Mouse (Mus musculus): ENCODE data around the gene Tshz2. TPM values are rescaled to one million over a fixed set of nuclear protein-coding genes. Genes with fewer than 3 reads are reported as not detected.

The Tshz2 gene
- polyA plus RNA-seq, 1 experiment, result 48.6 TPM

DNA sequence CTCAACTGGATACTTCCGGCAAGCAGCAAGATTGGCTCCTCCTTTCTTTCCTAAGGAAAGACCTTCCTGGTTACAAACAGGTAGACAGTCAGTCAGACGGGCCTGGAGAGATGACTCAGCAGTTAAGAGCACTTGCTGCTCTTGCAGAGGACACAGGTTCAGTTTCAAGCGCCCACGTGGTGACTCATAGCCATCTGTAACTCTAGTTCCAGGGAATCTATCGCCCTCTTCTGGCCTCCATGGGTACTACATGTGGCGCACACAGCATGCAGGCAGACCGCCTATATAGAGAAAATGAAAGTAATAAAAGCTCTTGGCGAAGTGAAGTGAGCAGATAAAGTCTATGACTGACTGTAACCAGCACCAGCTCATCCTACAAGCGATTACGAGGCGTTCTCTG lies 413.1 kb downstream of the Tshz2 start:
- no peak for DNase-seq (ENCODE audit: low read depth)

DNA sequence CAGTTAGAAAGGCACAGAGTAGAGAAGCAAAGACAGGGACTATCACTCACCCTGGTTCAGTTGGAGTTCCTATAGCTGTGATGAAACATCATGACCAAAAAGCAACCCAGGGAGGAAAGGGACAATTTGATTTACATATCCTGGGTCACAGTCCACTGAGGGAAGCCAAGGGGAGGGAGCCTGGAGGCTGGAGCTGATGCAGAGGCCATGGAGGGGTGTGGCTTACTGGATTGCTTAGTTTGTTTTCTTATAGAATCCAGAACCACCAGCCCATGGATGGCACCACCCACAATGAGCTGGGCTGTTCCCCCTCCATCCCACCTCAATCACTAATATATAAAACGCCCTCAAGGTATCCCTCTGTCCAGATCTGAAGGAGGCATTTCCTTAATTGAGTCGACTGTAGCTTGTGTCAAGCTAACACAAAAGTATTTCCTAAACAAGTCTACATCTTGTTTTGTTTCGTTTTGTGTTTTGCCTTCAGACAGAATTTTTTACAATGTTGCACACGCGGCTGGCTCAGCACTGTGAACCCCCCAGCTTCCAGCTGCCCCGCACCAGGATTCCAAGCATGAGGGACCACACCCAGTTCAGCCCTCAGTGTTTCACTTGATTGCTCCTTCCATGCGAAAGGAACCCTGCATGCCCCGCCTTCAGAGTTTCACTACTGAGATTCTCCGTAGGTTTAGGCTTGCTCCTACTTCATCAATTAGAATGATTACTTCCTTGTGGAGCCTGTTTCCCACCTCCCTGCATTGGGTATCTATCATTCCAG lies 413.7 kb downstream of the Tshz2 start:
- DNase-seq (ENCODE audit: low read depth), result no peak

DNA sequence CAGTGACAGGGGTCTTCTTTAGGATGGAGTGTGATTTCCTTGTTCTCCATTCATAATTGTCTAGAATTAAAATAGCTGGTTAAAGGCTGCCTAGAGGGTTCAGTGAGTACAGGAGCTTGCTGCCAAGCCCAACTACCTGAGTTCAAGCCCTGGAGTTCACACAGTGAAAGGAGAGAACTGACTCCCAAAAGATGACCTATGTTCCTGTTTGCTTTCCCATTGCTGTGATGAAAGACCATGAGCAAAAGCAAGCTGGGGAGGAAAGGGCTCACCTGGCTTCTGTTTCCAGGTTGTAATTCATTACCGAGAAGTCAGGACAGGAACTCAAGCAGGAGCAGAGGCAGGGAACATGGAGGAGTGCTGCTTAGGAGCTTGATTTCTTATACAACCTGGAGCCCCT lies 416.0 kb downstream of the Tshz2 start:
- no peak for DNase-seq (ENCODE audit: low read depth)

DNA sequence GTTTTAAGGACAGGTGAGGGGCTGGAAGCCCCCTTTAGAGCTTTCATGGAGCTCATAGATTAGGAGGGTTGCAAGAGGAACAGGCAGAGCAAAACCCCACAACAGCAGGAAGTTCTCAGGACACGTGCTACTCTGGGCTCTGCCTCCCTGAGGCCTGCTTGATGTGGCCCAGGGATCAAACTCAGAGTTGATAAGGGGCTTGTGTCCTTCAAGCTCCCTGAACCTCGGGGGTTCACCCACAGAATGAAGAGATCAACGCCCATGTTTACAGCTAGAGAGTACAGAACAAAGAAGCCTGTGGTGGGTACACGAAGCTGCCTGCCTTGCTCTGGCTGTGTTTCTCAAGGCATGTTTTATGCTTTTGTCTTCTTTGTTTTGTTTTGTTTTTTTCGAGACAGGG lies 417.8 kb downstream of the Tshz2 start:
- DNase-seq (ENCODE audit: low read depth), result no peak

DNA sequence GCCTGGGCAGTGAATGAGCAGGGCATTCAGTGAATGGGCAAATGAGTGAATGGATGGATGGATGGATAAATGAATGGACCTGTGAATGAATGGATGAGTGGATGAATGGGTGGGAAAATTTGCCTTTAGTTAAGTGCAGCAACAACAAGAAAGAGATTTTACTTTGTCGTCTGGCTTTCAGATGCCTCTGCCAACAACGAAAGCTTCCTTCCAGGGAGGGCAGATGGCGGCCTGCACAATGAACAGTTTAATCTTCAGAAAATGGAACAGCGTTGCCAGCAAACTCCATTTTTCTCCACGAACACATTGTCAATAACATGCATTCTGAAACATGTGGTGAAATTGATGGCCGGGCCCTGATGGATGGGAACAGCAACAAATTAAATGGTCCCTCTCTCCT lies 418.6 kb downstream of the Tshz2 start:
- no peak for DNase-seq (ENCODE audit: low read depth)

DNA sequence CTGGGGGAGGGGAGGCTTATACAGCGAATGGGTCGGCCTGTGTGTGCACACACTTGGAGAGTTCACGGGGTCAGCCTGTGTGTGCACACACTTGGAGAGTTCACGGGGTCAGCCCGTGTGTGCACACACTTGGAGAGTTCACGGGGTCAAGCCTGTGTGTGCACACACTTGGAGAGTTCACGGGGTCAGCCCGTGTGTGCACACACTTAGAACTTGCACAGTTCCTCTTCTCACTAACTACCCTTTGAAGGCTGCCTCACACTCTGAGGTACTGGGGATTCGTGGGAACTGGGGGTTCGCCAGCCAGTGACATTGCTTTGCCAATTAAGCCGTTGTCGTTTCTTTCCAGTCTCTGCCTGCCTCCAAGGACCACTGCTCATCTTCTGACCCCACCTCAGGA lies 422.1 kb downstream of the Tshz2 start:
- DNase-seq (ENCODE audit: low read depth), result no peak

DNA sequence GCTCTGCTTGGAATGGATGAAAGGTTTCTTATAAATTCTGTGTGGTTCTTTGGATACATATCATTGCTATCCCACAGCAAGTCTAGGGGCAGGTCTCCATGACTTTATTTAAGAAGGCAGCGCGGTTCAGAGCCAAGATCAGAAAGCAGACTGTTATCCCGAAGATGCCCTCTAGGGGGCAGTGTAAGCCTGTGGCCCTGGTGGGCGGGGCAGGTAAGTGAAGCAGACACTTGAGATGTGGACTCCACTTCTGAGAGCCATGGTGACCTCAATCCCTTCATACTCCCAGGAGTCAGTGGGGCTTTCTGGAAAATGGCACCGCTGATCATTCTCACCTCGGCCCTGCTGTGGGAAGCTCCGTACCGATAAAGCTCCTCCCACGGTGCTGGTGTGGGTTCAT lies 422.6 kb downstream of the Tshz2 start:
- no peak for DNase-seq (ENCODE audit: low read depth)

DNA sequence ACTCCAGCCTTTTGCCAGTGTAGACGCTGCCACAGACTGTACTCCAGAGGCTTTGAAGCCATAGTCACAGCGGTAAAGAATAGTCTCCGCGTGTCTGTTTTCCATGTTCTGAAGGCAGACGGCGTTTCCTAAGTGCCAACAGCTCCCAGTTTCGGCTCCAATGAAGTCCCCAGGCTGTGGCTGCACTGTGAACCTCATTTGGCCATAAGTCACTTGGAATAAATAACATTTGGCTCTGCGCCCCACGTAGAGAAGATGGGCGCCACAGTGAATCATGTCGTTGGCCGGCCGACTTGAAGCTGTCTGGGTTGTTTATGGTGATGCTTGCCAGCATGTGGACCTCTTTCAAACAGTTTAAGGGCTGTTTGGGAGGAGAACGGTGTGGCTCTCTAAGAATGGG lies 426.0 kb downstream of the Tshz2 start:
- no peak for DNase-seq (ENCODE audit: low read depth)

DNA sequence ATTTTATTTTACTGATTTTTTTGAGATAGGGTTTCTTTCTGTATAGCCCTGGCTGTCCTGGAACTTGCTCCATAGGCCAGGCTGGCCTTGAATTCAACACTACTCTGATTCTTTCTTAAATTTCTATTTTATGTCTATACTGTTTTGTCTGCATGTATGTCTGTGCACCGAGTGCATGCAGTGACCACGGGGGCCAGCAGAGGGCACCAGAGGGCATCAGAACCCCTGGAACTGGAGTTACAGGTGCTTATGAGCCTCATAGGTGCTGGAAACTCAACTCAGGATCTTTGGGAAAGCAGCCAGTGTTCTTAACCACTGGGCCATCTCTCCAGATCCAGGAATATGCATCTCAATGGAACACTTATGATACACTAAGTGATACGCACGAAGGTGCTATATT lies 427.3 kb downstream of the Tshz2 start:
- DNase-seq (ENCODE audit: low read depth), result no peak

DNA sequence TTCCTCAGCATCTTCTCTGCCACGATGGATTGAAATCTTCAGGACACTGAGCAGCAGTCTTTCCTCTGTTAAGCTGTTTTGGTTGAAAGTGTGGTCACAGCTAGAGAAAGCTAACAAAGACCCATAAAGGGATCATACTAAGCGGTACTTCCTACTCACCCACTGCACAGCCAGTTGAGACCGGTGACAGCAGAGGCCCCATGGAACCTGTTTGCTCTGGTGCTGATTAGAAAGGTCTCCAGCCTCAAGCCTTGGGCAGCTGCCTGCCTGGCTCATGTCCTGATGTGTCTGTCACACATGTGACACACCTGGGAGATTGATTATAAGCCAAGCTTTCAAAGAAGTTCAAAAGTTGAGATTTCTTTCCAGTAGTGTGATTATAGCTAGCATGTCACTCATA lies 429.6 kb downstream of the Tshz2 start:
- DNase-seq (ENCODE audit: low read depth), result no peak

DNA sequence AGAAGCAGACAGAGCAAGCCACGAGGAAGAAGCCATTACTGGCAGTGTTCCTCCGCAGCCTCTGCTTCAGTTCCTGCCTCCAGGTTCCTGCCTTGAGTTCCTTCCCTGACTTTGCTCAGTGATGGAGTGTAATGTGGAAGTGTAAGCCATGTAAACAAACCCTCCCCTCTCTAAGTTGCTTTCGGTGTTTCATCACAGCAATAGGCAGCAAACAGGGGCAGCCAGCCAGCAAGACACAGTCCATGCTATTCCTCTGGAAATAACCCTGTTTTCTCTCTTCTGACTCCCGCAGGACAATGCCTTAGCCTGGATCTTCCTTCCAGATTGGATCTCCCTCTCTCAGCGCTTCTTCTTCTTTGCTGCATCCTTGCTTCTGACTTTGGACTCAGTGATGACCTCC lies 437.2 kb downstream of the Tshz2 start:
- DNase-seq (ENCODE audit: low read depth), result no peak

DNA sequence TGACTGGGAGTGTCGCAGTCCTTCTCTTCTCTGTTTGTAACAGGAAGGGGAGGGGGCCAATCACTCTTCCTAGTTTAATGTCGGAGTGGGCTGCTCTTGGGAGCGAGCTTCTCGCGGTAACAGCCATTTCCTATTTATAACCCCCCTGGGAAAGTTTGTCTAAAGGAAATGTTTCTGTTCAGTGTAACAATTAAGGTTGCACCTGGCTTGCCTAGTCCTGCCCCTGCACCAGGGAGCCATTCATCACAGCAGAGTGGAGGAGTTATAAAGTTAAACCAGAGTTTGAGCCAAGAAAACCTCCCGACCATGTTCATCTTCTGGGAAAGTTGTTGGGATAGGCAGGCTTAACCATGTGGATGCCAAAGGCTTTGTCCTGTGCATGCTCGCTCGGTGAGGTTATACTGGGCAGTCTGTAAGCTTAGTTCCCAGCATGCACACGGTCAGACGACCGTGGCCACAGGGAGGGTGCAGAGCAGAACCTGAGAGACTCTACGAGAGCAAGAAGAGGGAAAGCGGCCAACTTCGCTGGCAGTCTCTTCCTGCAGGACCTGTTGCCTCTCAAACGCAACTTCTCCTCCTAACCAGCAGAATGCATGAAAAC lies 437.9 kb downstream of the Tshz2 start:
- peak; percentile 24 for DNase-seq (ENCODE audit: low read depth)

DNA sequence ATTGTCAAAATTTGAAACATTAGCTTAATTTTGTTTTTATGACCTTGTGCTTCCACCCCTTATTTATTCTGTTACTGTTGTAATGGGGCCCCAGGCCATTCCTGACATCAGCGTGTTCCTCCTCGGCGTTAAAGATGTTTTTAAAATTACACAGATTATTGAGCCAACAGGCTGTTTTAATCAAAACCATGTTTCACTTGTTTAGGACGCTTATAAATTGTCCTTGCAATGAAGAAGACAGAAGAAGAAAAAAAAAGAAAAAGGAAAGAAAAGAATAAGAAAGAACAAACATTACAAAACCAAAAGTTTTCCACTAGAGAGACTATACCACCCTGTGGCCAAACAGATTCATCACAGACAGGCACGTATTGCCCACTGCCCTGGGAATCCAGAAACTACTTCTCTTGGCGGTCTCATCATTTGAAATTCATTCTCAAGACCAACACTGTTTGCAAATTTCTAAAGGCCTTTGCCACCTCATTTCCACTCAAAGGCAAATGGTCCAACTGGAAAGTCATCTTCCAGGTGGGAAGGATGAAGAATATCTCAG lies 444.2 kb downstream of the Tshz2 start:
- no peak for DNase-seq (ENCODE audit: low read depth)

DNA sequence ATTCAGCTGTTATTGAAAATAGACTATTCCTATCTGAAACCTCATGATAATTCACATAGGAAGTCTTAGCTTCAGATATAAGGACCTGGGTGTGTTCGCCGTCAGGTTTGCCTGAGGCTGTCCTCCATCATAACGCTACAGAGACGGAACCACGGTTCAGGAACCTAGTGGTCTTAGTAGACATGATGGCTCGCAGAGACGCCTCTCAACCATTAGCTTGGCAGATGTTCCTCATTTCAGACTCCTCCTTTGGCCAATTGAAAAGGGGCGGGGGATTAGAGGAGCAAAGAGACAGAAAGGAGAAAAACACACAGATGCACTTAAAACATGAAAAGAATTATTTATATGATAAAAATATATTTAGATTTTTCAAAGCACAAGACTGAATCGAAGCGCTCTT lies 445.2 kb downstream of the Tshz2 start:
- no peak for DNase-seq (ENCODE audit: low read depth)

DNA sequence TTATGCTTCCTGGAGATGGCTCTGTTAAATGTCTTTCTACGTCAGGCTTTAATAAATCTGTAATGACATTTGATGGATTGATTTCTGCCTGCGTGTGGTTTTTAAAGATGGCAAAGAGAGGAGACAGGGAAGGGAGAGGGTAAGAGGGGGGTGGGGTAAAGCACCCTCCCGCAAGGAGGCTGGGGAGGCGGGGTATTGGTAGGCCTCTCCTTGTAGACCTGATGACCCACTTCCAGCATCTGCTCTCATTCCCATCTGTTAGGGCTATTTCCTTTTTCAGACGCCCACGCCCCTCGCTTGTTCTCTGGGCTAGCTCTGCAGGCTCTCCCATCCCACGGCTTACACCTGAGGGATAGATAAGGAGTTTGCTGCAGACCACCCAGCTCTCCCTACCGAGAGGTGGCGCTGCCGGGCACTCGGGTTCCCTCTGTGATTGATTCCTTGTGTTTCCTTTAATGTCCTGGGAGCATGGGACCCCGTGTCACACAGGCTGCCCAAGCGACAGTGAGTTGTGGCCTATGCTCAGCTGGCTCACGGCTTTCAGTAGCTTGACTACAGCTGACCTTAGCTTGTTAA lies 445.7 kb downstream of the Tshz2 start:
- no peak for DNase-seq (ENCODE audit: low read depth)

DNA sequence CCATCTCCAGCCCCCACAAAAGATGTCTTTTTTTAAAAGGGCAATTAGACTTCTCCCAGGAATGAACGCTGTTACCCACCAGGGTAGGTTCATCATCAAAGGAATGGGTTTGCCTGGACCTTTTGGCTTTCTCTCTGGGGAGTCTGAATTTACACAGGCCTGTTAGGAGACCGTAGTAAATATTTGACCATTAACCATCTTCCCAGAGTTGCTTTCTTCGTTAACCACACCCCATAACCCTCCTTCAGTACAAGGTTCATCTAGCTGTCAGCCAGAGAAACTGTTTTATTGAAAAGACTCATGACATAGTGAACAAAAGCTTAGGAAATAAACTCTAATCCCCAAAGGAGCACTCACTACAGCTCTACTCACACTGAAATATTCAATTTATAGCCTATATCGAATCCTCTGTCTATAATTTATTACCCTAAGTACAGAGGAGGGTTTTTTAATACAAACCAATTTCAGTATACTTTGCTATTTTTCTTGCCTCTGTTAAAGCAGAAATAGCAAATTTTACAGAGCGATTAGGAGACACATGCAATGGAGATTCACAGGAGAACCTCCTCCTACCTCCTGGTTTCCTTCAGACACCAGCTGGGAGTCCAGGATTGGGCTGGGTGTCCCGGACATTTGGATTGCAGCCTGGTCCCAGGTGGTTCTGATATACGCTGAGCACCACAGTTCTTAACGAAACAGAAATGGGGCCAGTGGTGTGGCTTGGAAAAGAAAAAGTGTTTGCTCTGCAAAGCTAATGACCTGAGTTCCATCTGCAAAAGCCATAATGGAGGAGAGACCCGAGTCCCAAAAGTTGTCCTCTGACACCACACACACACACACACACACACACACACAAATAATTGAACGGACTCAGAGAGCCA lies 459.0 kb downstream of the Tshz2 start:
- DNase-seq (ENCODE audit: low read depth), result no peak

DNA sequence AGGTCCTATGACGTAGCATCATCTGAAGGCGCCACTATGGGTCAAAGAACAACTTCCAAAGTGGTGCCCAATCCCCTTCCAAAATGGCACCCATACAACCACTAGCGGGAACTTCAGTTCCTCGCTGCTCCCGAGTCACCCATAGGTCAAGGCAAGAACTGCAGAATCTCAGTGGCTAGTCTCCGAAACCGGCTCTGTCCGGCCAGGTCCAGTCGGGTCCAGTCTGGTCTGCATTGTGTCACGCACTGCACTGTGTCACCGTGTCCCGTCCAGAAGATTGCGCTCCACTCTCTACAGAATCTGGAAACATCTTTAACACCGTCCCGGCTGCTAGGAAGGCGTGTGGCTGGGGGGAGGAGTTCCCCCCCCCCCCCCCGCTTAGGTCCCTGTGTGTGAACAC lies 461.4 kb downstream of the Tshz2 start:
- DNase-seq (ENCODE audit: low read depth), result no peak

DNA sequence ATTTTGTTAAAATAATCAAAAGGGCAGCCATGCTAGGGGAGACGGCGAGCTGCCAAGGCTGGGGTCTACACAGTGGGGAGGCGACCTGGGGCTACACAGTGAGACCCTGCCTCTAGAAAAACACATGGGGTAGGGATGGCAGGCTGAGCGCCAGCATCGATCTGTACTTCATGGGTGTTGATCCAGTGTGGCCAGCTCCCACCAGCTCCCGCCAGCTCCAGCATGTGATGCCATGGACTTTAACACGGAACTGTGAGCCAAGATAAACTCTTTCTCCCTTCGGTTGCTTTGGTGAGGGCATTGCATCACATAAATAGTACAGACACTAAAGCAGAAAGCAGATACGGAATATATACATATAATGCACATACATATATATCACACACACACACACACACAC lies 462.1 kb downstream of the Tshz2 start:
- no peak for DNase-seq (ENCODE audit: low read depth)

DNA sequence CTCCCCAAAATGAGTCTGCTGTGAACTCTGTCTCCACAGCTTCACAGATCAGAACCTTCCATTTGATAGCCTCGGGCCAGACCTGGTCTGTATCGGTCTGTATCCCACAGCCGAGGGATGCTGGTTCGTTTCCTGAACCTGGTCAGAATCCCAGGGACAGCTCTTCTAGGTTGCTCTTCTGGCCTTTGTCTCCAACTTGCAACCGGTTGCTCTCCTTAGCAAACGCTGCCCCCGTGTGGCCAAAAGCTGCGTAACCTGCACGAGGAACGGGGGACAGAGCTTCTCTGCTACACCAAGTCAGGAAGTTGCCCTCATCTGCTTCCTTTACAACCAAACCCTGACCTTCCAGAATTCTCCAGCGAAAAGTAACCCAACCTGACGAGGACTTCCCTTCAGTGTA lies 468.3 kb downstream of the Tshz2 start:
- no peak for DNase-seq (ENCODE audit: low read depth)

DNA sequence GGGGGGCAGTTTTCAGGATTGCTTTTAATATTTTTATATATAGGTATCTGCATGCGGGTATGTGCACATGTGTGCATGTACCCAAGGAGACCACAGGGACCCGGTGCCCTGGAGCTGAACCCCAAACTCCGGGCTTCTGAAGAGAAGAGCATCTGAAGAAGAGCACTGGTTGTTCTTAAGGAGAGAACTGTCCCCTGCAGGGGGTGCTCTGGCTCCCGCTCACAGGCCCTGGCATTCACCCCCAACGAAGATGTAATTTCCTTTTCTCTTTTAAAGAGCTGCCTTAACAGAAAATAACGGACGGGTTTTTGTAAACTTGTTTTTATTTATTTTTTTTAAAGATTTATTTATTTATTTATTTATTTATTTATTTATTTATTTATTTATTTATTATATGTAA lies 469.1 kb downstream of the Tshz2 start:
- DNase-seq (ENCODE audit: low read depth), result no peak

DNA sequence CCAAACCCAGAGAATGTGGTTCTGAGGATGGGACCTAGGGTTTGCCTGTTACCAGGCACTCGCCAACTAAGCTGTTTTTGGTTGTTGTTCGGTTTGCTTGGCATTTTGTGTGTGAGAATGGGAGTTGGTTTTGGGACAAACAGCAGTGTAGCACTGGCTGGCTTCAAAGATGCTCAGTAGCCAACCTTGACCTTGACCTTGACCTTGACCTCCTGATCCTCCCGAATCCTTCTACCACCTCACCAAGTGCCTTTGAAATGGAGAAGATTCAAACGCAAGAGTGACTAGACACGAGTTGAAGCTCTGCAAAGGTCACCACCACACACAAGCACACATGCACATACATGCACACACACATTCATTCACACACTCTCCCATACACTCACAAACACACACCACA lies 470.5 kb downstream of the Tshz2 start:
- no peak for DNase-seq (ENCODE audit: low read depth)

DNA sequence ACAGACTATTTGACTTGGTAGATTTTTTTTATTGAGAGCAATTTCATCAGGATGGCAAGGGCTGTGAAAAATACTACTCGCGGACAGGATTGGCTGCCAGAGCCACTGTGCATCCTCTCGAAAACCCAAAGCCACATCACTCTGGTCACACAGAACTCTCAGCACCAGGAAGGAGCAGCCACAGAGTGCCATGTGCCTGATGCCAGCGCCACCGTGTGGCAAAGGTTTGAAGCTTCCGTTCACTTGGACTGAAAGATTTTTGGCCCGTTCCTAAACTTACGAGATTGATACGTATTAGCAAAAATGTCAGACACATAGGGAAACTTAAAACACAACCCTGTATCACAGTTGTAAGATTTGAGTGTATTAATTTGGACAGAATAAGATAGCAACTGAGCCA lies 471.0 kb downstream of the Tshz2 start:
- no peak for DNase-seq (ENCODE audit: low read depth)
